Mouse (Mus musculus) neural tube, embryonic 14.5 days (tissue): ENCODE measurements around the gene Zfp512b. TPM values are rescaled to one million over a fixed set of nuclear protein-coding genes. Genes with fewer than 3 reads are reported as not detected.

Experiments
- ATAC-seq: fragments of 200-750 bp; cut with Nextera tagmentation; 2 replicates; pipeline ENCODE4 v1.8.0; 2017; ENCODE audit warnings: low read depth, mild to moderate bottlenecking, moderate TSS enrichment, moderate library complexity
- H3K27ac ChIP-seq: fragments of 300-500 bp; sonication (generic); 2 replicates; pipeline ENCODE4 v1.5.1; 2014; ENCODE audit warnings: low read depth, mild to moderate bottlenecking, control low read depth, low read length, moderate library complexity, mixed read lengths
- H3K27me3 ChIP-seq: fragments of 300-500 bp; sonication (generic); 2 replicates; pipeline ENCODE4 v1.6.1; 2014; ENCODE audit warnings: low read length; ENCODE audit not compliant: control insufficient read depth, insufficient read depth
- H3K36me3 ChIP-seq: fragments of 300-500 bp; sonication (generic); 2 replicates; pipeline ENCODE4 v1.6.1; 2014; ENCODE audit warnings: low read length, mixed read lengths; ENCODE audit not compliant: control insufficient read depth, insufficient read depth
- H3K4me1 ChIP-seq: fragments of 300-500 bp; sonication (generic); 2 replicates; pipeline ENCODE4 v1.6.1; 2014; ENCODE audit warnings: low read length; ENCODE audit not compliant: control insufficient read depth, insufficient read depth
- H3K4me2 ChIP-seq: fragments of 300-500 bp; sonication (generic); 2 replicates; pipeline ENCODE4 v1.6.1; 2014; ENCODE audit warnings: mild to moderate bottlenecking, low read depth, low read length, control low read depth
- H3K4me3 ChIP-seq: fragments of 300-500 bp; sonication (generic); 2 replicates; pipeline ENCODE4 v1.5.1; 2014; ENCODE audit warnings: low read depth, low read length, control low read depth, mixed read lengths
- H3K9ac ChIP-seq: fragments of 300-500 bp; sonication (generic); replicated peaks from 2 replicates; pipeline ENCODE4 v1.6.1; 2014; ENCODE audit warnings: low read depth, mild to moderate bottlenecking, control low read depth, low read length, mixed read lengths
- H3K9me3 ChIP-seq: fragments of 300-500 bp; sonication (generic); 2 replicates; pipeline ENCODE4 v1.6.1; 2016; ENCODE audit warnings: low read length; ENCODE audit not compliant: control insufficient read depth
- WGBS: fragments of 180-500 bp; shearing (Covaris S2); extraction: QIAGEN DNeasy Blood & Tissue Kit; methylation state at CpG from one replicate; pipeline ENCODE4 v1.1.7; 2014; 5-methylcytosine and 5-hydroxymethylcytosine counted together
- polyA plus RNA-seq: library from polyadenylated mRNA; unstranded; fragments of >200 nt; fragmentation: Nextera tagmentation; extraction: Ambion mirVana; gene quantifications from 2 replicates; pipeline ENCODE4 v1.2.1, GENCODE M21; 2014

The Zfp512b gene
- polyA plus RNA-seq, 1 experiment from 2014 or later = 87.5 TPM

GRCm38 (mm10) chr2:181600828-181601750 is 8.5 kb upstream of the Zfp512b start:
- Histone ChIP-seq H3K4me3 (peak overlapping the region; percentile 84), H3K9ac (peak overlapping the region; percentile 90), H3K36me3 (0 out of 2 replicates have a peak, but pooled peaks cover 4% of the 10 kb centered on the region), H3K27ac (peak overlapping the region; percentile 87), H3K4me2 (peak overlapping the region; percentile 87), H3K9me3 (no peaks in the 10 kb centered on the region), H3K4me1 (peaks cover 17% of the 10 kb centered on the region), H3K27me3 (no peaks in the 10 kb centered on the region)
- ATAC-seq = peak; percentile 93
- 2% methylated on average over 57 of the region's 57 CpGs for WGBS

- Histone ChIP-seq H3K27me3 (no peaks in the 10 kb centered on the region), H3K4me1 (peaks cover 17% of the 10 kb centered on the region), H3K4me3 (peak overlapping the region; percentile 84; the same call in 1 of the 2 replicates), H3K9me3 (no peaks in the 10 kb centered on the region), H3K4me2 (peak overlapping the region; percentile 76), H3K36me3 (0 out of 2 replicates have a peak, but pooled peaks cover 4% of the 10 kb centered on the region), H3K27ac (no peak overlapping the region), H3K9ac (no peak overlapping the region)
- ATAC-seq = no peak
- 67% methylated on average over 6 of the region's 6 CpGs for WGBS
Measured at GRCm38 (mm10) chr2:181600226-181600758, 7.7 kb upstream of the Zfp512b start.

GRCm38 (mm10) chr2:181598454-181599351 is 6.1 kb upstream of the Zfp512b start, which contains the start of gene Samd10:
Samd10 (minus strand) TSS chr2:181599212.
- H3K4me3 ChIP-seq = peak within 1 kb of the TSS; percentile 76
- no peaks in the 10 kb centered on the region for H3K27me3 ChIP-seq
- H3K4me1 ChIP-seq = peaks cover 17% of the 10 kb centered on the region
- H3K4me2 ChIP-seq = peak within 1 kb of the TSS; percentile 77
- peak within 1 kb of the TSS; percentile 90 for H3K27ac ChIP-seq
- peak within 1 kb of the TSS; percentile 90 for H3K9ac ChIP-seq
- ATAC-seq = peak; percentile 47; the same call in 1 of the 2 replicates
- WGBS = 1% methylated on average over 61 of the region's 71 CpGs
- no peaks in the 10 kb centered on the region for H3K9me3 ChIP-seq
- 0 out of 2 replicates have a peak, but pooled peaks cover 4% of the 10 kb centered on the region for H3K36me3 ChIP-seq

GRCm38 (mm10) chr2:181597378-181598061 is 4.9 kb upstream of the Zfp512b start:
- Histone ChIP-seq H3K36me3 (0 out of 2 replicates have a peak, but pooled peaks cover 4% of the 10 kb centered on the region), H3K27me3 (no peaks in the 10 kb centered on the region), H3K9me3 (no peaks in the 10 kb centered on the region), H3K9ac (no peak overlapping the region), H3K4me2 (peak overlapping the region; percentile 77), H3K4me3 (no peak overlapping the region), H3K27ac (no peak overlapping the region), H3K4me1 (peaks cover 21% of the 10 kb centered on the region)
- no peak for ATAC-seq
- 74% methylated on average over 7 of the region's 7 CpGs for WGBS

GRCm38 (mm10) chr2:181596221-181596960 is 3.8 kb upstream of the Zfp512b start:
- Histone ChIP-seq H3K27me3 (no peaks in the 10 kb centered on the region), H3K9ac (no peak overlapping the region), H3K27ac (no peak overlapping the region), H3K9me3 (no peaks in the 10 kb centered on the region), H3K4me2 (no peak overlapping the region), H3K4me1 (peaks cover 19% of the 10 kb centered on the region), H3K4me3 (no peak overlapping the region), H3K36me3 (0 out of 2 replicates have a peak, but pooled peaks cover 4% of the 10 kb centered on the region)
- WGBS = 69% methylated on average over 6 of the region's 6 CpGs
- ATAC-seq = no peak

GRCm38 (mm10) chr2:181594946-181595696 is 2.5 kb upstream of the Zfp512b start:
- H3K27ac ChIP-seq = no peak overlapping the region

GRCm38 (mm10) chr2:181593937-181594336 is 1.3 kb upstream of the Zfp512b start:
- H3K4me2 ChIP-seq = no peak overlapping the region
- ATAC-seq = no peak
- H3K4me3 ChIP-seq = no peak overlapping the region
- no peaks in the 10 kb centered on the region for H3K9me3 ChIP-seq
- H3K27me3 ChIP-seq = no peaks in the 10 kb centered on the region
- no peak overlapping the region for H3K9ac ChIP-seq
- H3K27ac ChIP-seq = no peak overlapping the region
- peaks cover 23% of the 10 kb centered on the region for H3K4me1 ChIP-seq
- peaks cover 20% of the 10 kb centered on the region for H3K36me3 ChIP-seq

More at GRCm38 (mm10) chr2:181594946-181595696, 2.5 kb upstream of the Zfp512b start:
- Histone ChIP-seq H3K27me3 (no peaks in the 10 kb centered on the region), H3K9me3 (no peaks in the 10 kb centered on the region), H3K9ac (no peak overlapping the region), H3K4me2 (no peak overlapping the region), H3K36me3 (0 out of 2 replicates have a peak, but pooled peaks cover 10% of the 10 kb centered on the region), H3K4me1 (peaks cover 23% of the 10 kb centered on the region), H3K4me3 (no peak overlapping the region)
- 70% methylated on average over 4 of the region's 4 CpGs for WGBS
- no peak for ATAC-seq
